Mouse (Mus musculus) embryonic facial prominence, embryonic 11.5 days (tissue): ENCODE data around the gene Dis3l. TPM values are rescaled to one million over a fixed set of nuclear protein-coding genes. Genes with fewer than 3 reads are reported as not detected.
A peak's percentile ranks its signal among the peaks of the same experiment; 100 is the strongest.

Experiments used
- ATAC-seq: fragments of 200-750 bp; cut with Nextera tagmentation; replicated peaks from 2 replicates; pipeline ENCODE4 v1.8.0; 2017; ENCODE audit warnings: low read depth; ENCODE audit not compliant: insufficient number of reproducible peaks, low FRiP score, low TSS enrichment
- DNase-seq: peaks from one replicate; pipeline ENCODE4 v3.0.0-alpha.2; 2015; ENCODE audit warnings: low spot score
- H3K27ac ChIP-seq: fragments of 300-500 bp; sonication (generic); replicated peaks from 2 replicates; pipeline ENCODE4 v1.5.1; 2014; ENCODE audit warnings: mild to moderate bottlenecking, low read depth, low read length, control low read depth
- H3K27me3 ChIP-seq: fragments of 300-500 bp; sonication (generic); 2 replicates; pipeline ENCODE4 v1.6.1; 2014; ENCODE audit warnings: mild to moderate bottlenecking, low read length, moderate library complexity, mixed read lengths; ENCODE audit not compliant: control insufficient read depth, insufficient read depth
- H3K36me3 ChIP-seq: fragments of 300-500 bp; sonication (generic); replicated peaks from 2 replicates; pipeline ENCODE4 v1.6.1; 2014; ENCODE audit warnings: low read depth, mild to moderate bottlenecking, low read length, moderate library complexity, mixed read lengths; ENCODE audit not compliant: control insufficient read depth, insufficient read depth
- H3K4me1 ChIP-seq: fragments of 300-500 bp; sonication (generic); 2 replicates; pipeline ENCODE4 v1.6.1; 2014; ENCODE audit warnings: low read length, mixed read lengths; ENCODE audit not compliant: control insufficient read depth, insufficient read depth
- H3K4me2 ChIP-seq: fragments of 300-500 bp; sonication (generic); 2 replicates; pipeline ENCODE4 v1.6.1; 2014; ENCODE audit warnings: low read depth, mild to moderate bottlenecking, control low read depth, low read length, moderate library complexity
- H3K4me3 ChIP-seq: fragments of 300-500 bp; sonication (generic); 2 replicates; pipeline ENCODE4 v1.5.1; 2014; ENCODE audit warnings: low read depth, low read length, control low read depth
- H3K9ac ChIP-seq: fragments of 300-500 bp; sonication (generic); replicated peaks from 2 replicates; pipeline ENCODE4 v1.6.1; 2014; ENCODE audit warnings: mild to moderate bottlenecking, control low read depth, low read length
- H3K9me3 ChIP-seq: fragments of 300-500 bp; sonication (generic); replicated peaks from 2 replicates; pipeline ENCODE4 v1.6.1; 2016; ENCODE audit warnings: mild to moderate bottlenecking, low read length, inconsistent platforms, mixed read lengths; ENCODE audit not compliant: control insufficient read depth
- WGBS: fragments of 180-500 bp; shearing (Covaris S2); extraction: QIAGEN DNeasy Blood & Tissue Kit; methylation state at CpG from one replicate; pipeline ENCODE4 v1.1.7; 2014; 5-methylcytosine and 5-hydroxymethylcytosine counted together
- polyA plus RNA-seq: library from polyadenylated mRNA; unstranded; fragments of >200 nt; fragmentation: Nextera tagmentation; extraction: Ambion mirVana; gene quantifications from 2 replicates; pipeline ENCODE4 v1.2.1, GENCODE M21; 2014

The Dis3l gene
- polyA plus RNA-seq, 1 experiment from 2014 or later: 25.5 TPM

- Histone ChIP-seq H3K4me1 (no peaks in the 10 kb centered on the region), H3K36me3 (no peaks in the 10 kb centered on the region), H3K27ac (no peak overlapping the region), H3K4me2 (no peak overlapping the region), H3K4me3 (no peak overlapping the region), H3K27me3 (no peaks in the 10 kb centered on the region), H3K9me3 (no peaks in the 10 kb centered on the region), H3K9ac (no peak overlapping the region)
- ATAC-seq (no peak), DNase-seq (no peak)
- WGBS: 70% methylated on average over 7 of the region's 7 CpGs
These were observed 28.8 kb upstream of the Dis3l start for GRCm38 (mm10) chr9:64369871-64370270.

GRCm38 (mm10) chr9:64361231-64361950, 20.3 kb upstream of the Dis3l start:
- Histone ChIP-seq H3K27ac (no peak overlapping the region), H3K27me3 (no peaks in the 10 kb centered on the region), H3K4me3 (no peak overlapping the region), H3K9ac (no peak overlapping the region), H3K36me3 (no peaks in the 10 kb centered on the region), H3K4me1 (no peaks in the 10 kb centered on the region), H3K4me2 (no peak overlapping the region), H3K9me3 (no peaks in the 10 kb centered on the region)
- no peak for ATAC-seq
- DNase-seq: no peak
- 87% methylated on average over 9 of the region's 9 CpGs for WGBS

DNA sequence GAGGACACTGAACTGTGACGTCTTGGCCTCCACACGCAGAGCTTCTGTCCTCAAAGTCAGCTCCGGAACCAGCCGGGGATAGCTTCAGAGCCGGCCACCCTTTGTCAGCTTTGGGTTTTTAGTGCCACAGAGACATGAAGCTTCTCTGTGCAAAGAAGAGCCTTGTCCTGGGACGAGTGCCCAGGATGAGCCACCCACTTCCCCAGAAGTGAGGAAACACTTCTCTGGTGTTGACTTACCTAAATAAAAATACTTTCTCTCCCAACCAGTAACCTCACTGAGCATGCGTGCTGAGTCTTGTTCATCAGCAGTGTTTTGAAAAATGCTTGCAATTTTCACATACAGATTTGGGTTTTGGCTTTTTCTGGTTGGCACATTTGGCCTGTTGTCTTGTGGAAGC, 14.5 kb upstream of the Dis3l start:
- Histone ChIP-seq H3K36me3 (no peaks in the 10 kb centered on the region), H3K27ac (no peak overlapping the region), H3K4me1 (no peaks in the 10 kb centered on the region), H3K4me2 (no peak overlapping the region), H3K27me3 (no peaks in the 10 kb centered on the region), H3K9ac (no peak overlapping the region), H3K9me3 (no peaks in the 10 kb centered on the region), H3K4me3 (no peak overlapping the region)
- ATAC-seq (no peak), DNase-seq (no peak)
- WGBS: 87% methylated on average over 7 of the region's 7 CpGs

- Histone ChIP-seq H3K4me2 (no peak overlapping the region), H3K27ac (no peak overlapping the region), H3K4me3 (no peak overlapping the region), H3K4me1 (no peaks in the 10 kb centered on the region), H3K27me3 (no peaks in the 10 kb centered on the region), H3K36me3 (no peaks in the 10 kb centered on the region), H3K9ac (no peak overlapping the region), H3K9me3 (no peaks in the 10 kb centered on the region)
- WGBS: 44% methylated on average over 3 of the region's 3 CpGs
- DNase-seq (peak; percentile 27), ATAC-seq (no peak)
These were observed 10.1 kb upstream of the Dis3l start for GRCm38 (mm10) chr9:64351191-64351590.

GRCm38 (mm10) chr9:64349490-64349889, 8.4 kb upstream of the Dis3l start:
- H3K4me3 ChIP-seq: no peak overlapping the region
- WGBS: 66% methylated on average over 5 of the region's 5 CpGs
- no peaks in the 10 kb centered on the region for H3K27me3 ChIP-seq
- no peaks in the 10 kb centered on the region for H3K36me3 ChIP-seq
- DNase-seq: no peak
- no peak overlapping the region for H3K27ac ChIP-seq
- ATAC-seq: no peak
- H3K9ac ChIP-seq: no peak overlapping the region
- no peak overlapping the region for H3K4me2 ChIP-seq
- H3K4me1 ChIP-seq: no peaks in the 10 kb centered on the region
- no peaks in the 10 kb centered on the region for H3K9me3 ChIP-seq

DNA sequence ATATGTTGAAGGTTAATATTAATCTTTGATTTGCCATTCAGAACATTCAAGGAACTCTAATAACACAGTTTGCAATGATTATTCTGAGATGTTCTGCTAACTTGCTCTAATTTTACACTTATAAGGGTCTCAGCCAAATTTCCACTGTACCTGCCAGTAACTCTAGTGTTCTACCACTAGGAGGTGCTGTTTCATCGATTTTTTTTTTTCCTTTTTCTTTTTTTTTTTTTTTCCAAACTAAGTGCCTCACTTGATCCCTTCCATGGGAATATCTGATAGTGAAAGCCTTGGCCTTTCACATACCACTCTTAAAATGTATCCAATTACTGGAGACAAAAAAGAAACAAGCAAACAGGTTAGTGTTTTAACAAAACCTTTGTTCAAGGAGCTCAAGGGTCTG, 6.3 kb upstream of the Dis3l start:
- Histone ChIP-seq H3K4me1 (no peaks in the 10 kb centered on the region), H3K27me3 (no peaks in the 10 kb centered on the region), H3K36me3 (no peaks in the 10 kb centered on the region), H3K27ac (no peak overlapping the region), H3K4me3 (no peak overlapping the region), H3K9ac (no peak overlapping the region), H3K4me2 (no peak overlapping the region), H3K9me3 (no peaks in the 10 kb centered on the region)
- ATAC-seq (no peak), DNase-seq (peak; percentile 68)
- WGBS: 0% methylated on average over 1 of the region's 1 CpGs

GRCm38 (mm10) chr9:64345931-64346330, 4.8 kb upstream of the Dis3l start:
- no peak for DNase-seq
- 56% methylated on average over 5 of the region's 5 CpGs for WGBS
- Histone ChIP-seq H3K9me3 (no peaks in the 10 kb centered on the region), H3K27me3 (no peaks in the 10 kb centered on the region), H3K4me3 (no peak overlapping the region), H3K27ac (no peak overlapping the region), H3K4me1 (no peaks in the 10 kb centered on the region), H3K36me3 (no peaks in the 10 kb centered on the region), H3K9ac (no peak overlapping the region), H3K4me2 (no peak overlapping the region)
- no peak for ATAC-seq

DNA sequence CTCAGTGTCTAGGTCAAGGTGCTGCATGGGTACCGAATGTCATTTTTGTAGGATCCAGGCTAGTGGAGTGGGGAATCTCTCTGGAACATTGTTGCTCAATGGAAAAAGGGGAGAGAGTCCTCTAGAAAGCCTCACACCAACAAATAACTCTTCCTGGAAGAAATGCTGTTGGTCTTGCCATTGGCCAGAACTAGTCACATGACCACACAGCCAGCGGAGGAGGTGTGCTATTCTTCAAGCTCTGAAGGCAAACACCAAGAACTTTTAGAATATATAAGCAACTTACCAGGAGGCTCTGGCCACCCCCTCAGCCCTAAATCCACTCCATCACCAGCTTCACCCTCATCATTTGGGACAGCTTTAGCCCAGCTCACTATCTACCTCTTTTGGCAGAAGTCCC, 2.6 kb upstream of the Dis3l start:
- no peaks in the 10 kb centered on the region for H3K4me1 ChIP-seq
- H3K9me3 ChIP-seq: no peaks in the 10 kb centered on the region
- no peak overlapping the region for H3K4me2 ChIP-seq
- 85% methylated on average over 2 of the region's 2 CpGs for WGBS
- no peak overlapping the region for H3K27ac ChIP-seq
- H3K4me3 ChIP-seq: no peak overlapping the region
- no peak overlapping the region for H3K9ac ChIP-seq
- no peaks in the 10 kb centered on the region for H3K27me3 ChIP-seq
- no peaks in the 10 kb centered on the region for H3K36me3 ChIP-seq
- DNase-seq (no peak), ATAC-seq (no peak)
